Mouse (Mus musculus) adrenal gland, adult (tissue): Measurements from ENCODE around the gene Fanca.
A peak's percentile ranks its signal among the peaks of the same experiment; 100 is the strongest.
"Not testable (repeated sequence)": the region's sequence is repeated elsewhere in the genome, so short reads cannot be mapped to it uniquely, and the experiment has no call there.

Source experiments
- DNase-seq, 2 experiments: peaks; one replicate each; pipeline ENCODE4 v3.0.0; 2022 to 2023; ENCODE audit warnings: low spot score in 1 of 2; ENCODE audit not compliant: inconsistent age in 2 of 2

Fanca gene

DNA sequence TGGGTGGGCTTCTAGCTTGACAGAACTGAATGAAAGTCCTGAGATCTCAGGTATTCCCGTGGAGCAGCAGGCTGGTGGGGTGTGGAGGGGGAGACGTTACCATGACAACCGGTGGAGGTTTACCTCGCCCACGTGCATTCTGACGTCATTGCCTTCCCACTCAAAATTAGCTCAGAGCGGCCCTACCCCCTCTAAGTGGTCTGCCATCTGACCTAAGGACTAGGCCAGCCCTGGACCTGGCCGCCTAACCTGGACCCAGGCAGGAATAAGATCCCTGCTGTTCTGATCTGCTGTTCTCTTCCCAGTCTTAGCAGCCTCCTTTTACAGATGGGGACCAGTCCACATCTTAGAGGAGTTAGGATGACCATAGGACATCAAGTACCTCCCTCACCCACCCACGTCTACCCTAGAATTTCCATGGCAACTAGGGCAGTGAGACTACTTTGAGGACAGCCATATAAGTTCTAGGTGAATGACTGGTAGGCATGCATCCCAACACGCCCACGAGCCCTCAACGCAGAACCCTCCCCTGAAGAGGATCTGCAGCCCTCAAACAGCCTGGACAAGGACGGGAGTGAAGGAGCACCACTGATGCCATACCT is 83.4 kb downstream of the Fanca start:
- DNase-seq: peak; percentile 34 to 60

DNA sequence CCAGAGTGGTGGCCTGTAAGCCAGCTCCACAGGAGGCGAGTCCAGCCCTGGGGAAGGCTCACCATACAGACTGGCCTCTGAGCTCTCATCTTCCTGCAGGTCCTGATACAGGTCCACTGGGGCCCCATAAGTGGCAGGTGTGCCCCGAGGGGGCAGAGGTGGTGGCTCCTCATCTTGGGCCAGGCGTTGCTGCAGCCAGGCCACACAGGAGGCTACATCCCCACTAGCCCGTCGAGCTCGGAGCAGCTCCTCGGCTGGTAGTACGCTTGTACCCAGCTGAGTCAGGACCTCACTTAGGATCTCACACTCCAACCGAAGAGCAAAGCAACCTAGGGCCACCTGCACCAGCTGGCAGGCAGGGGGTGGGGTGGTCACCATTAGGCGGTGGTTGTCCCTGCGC is 84.6 kb downstream of the Fanca start:
- DNase-seq: no peak

DNA sequence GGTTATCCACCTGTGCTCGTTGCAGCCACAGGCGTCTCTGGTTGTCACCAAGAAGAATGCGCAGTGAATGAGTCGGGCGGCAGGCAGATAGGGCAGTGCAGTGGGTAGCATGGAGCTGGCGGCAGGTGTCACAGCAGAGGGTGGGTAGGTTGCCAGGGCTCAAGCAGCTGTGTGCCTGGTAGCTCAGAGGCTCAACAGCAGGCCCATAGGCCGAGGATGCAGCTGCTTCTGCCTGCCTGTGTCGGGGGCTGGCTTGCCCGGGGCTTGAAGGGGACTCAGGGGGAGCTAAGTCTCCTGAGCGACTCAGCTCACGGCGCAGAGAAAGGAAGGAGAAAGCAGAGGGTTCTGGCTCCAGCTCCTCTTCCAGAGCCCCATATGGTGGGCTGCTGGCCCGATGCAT is 85.1 kb downstream of the Fanca start:
- DNase-seq: no peak

DNA sequence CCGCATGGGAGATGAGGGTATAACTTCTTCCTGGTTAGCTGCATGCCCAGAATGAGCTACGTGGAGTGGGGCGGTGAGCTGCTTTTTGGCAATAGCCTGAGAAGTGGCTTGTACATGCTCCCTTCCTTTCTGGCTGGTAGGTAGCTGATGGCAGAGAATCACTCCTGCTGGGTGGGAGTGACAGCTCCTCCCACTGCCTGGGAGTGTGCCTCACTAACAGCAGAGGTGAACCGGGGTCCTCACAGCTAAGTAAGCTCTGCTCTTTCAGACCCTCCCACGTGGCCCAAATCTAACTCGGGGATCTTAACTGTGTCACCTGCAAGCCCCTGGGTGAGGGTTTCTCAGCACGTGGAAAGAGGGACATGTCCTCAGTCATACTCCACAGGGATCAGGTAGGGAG is 85.8 kb downstream of the Fanca start:
- DNase-seq: no peak

DNA sequence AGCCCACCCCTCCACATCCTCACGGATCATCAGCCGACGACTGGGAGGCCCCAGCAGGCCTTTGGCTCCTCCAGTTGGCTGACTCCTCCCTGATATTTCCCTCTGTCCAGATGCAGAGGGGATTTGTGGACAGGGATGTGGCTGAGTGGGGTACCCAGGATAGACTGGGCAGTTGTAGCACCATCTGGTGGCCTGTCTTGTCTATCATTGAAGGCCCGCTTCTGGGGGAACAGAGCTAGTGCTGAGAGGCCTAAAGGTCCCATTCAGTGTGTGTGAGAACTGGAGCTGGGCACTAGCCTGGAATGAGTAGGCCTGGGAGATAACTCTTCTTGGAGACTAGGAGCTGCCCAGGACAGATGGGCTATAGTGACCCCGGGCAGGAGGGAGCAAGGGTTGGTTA is 86.6 kb downstream of the Fanca start:
- peak; percentile 41 to 64 for DNase-seq

DNA sequence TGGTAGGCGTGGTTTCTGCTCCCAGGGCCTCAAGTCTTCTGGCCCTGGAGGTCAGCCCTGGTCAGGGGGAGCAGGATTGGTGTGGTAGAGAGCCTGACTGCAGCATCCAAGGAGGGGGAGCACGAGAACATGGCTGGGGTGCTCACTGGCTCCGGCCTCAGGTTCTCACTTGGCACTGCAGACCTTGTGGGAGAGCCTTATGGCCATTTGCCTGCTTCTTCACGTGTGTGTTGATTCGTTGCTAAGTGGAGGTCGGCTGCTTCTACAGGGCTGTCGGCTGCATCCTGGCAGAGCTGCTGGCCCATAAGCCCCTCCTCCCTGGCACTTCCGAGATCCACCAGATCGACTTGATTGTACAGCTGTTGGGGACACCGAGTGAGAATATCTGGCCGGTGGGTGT is 88.0 kb downstream of the Fanca start:
- not testable (repeated sequence) for DNase-seq

DNA sequence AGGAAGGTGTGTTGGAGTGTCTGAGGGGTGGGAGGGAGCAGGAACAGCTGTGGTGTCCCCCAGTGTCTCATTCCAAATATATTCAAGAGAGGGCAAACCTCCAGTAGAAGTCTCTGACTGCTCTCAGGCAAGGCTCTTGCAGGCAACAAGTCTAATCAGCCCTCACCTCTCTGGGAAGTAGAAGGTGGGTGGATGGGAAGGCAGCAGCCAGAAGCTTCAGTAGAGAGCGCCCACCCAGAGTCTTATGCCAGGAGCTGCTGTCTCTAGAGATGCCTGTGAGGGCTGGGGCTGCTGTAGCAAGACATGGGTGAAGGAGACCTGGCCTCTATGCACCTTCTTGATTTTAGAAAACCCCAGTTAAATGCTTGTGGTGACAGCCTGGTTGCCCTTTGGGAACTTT is 90.0 kb downstream of the Fanca start:
- no peak for DNase-seq

DNA sequence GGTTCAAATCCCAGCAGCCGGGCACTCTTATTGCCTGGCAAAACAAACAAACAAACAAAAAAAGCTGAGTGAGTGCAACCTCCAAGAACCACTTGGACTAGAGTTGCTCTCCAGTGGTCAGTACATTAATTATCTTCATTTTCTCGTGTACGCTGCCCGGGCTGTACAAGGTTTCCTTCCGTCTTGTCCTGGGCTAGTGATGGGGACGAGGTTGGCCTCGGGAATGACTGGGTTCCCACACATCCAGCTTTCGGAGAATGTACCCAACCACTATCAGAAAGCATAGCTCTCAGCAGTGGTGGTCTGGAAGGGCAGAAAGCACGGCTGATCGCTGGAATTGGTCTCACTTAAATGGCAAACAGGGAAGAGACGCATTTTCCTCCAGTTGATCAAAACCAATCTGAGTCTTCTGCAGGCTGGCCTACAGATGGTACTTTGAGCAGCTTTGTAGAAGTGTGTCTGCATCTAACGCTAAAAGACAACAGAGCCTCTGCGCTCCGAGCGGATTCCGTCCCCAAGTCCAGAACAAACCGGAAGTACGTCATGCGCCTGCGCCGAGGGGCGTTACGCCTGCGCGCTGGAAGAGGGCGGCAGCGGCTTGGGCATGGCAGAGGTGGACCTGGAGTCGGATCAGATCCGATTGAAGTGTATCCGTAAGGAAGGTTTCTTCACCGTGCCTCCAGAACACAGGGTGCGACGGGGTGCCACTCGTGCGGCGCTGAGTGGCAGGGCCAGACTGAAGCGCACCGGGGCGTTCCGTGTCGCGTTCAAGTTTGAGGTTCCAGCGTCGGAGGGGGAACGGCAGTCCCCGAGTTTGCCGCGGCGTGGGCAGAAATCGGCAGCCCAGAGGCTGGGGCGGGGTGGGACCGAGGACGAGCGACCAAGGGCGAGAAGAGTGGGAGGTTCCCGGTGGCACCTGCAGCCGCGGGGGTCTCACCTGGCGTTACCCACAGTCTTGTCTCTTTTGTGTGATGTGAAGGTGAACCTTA is 93.8 kb downstream of the Fanca start, which contains the start of gene Cdk10:
Gene Cdk10, plus strand, starts transcription at position 565 of the 989 bp plus-strand sequence.
- DNase-seq: peak; percentile 94 to 98

DNA sequence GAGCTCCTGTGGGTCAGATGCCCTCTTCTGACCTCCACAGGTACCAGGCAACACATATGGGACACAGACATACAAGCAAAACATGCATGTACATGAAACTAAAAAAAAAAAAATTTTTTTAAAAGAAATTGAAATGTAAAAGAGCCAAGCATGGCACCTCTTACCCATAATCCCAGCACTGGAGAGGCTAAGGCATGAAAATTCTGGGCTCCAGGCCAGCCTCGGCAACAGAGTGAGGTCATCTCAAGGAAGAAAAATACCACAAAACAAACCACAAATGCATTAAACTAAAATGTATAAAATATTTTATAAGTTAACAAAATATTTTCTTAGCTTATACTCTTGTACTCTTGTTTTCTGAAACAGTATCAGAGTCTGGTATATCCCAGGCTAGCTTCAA is 97.5 kb downstream of the Fanca start:
- no peak for DNase-seq
